Mouse (Mus musculus) midbrain, embryonic 14.5 days (tissue): ENCODE results near the gene Olfr875. TPM values are rescaled to one million over a fixed set of nuclear protein-coding genes. Genes with fewer than 3 reads are reported as not detected.

Source experiments
- polyA plus RNA-seq: library from polyadenylated mRNA; unstranded; fragments of >200 nt; fragmentation: Nextera tagmentation; extraction: Ambion mirVana; gene quantifications from 2 replicates; pipeline ENCODE4 v1.2.1, GENCODE M21; 2014

Gene Olfr875
- polyA plus RNA-seq, 1 experiment from 2014 or later, result not detected

Other genes with a start within 250 kb of the Olfr875 start
- 24.8 and 42.8 TPM in 2 replicates for gene Esam, start 243.8 kb upstream of the Olfr875 start, polyA plus RNA-seq
- 0.29 and 0.35 TPM in 2 replicates for gene Vsig2, start 232.6 kb upstream of the Olfr875 start, polyA plus RNA-seq
- 4.0 and 5.5 TPM in 2 replicates for gene Nrgn, start 219.0 kb upstream of the Olfr875 start, polyA plus RNA-seq
- gene Siae, start 216.2 kb upstream of the Olfr875 start, polyA plus RNA-seq, result 8.6 and 12.3 TPM in 2 replicates
- gene Spa17, start 158.1 kb upstream of the Olfr875 start, polyA plus RNA-seq, result 7.5 and 9.5 TPM in 2 replicates
- 89.5 and 91.6 TPM in 2 replicates for gene Tbrg1, start 114.5 kb upstream of the Olfr875 start, polyA plus RNA-seq
- not detected in 2 replicates for gene Panx3, start 102.6 kb upstream of the Olfr875 start, polyA plus RNA-seq
- not detected in 2 replicates for gene Olfr160, start 55.6 kb upstream of the Olfr875 start, polyA plus RNA-seq
- gene Olfr874, start 26.8 kb upstream of the Olfr875 start, polyA plus RNA-seq, result not detected in 2 replicates
- gene Olfr876, start 31.2 kb downstream of the Olfr875 start, polyA plus RNA-seq, result not detected in 2 replicates
- not detected in 2 replicates for gene Olfr877, start 82.4 kb downstream of the Olfr875 start, polyA plus RNA-seq
- gene Olfr145, start 124.9 kb downstream of the Olfr875 start, polyA plus RNA-seq, result not detected in 2 replicates
- gene Olfr878, start 146.0 kb downstream of the Olfr875 start, polyA plus RNA-seq, result 0.28 TPM in 1 of 2 replicates, not detected in the other
- gene Olfr881, start 220.0 kb downstream of the Olfr875 start, polyA plus RNA-seq, result not detected in 2 replicates